Mouse (Mus musculus) urinary bladder, postnatal 10 days (tissue): ENCODE measurements around the gene Alyref.
"Not testable (repeated sequence)": the region's sequence is repeated elsewhere in the genome, so short reads cannot be mapped to it uniquely, and the experiment has no call there.

Source experiments
- DNase-seq: peaks from one replicate; pipeline ENCODE4 v3.0.0; 2022; ENCODE audit warnings: low spot score

Gene Alyref

DNA sequence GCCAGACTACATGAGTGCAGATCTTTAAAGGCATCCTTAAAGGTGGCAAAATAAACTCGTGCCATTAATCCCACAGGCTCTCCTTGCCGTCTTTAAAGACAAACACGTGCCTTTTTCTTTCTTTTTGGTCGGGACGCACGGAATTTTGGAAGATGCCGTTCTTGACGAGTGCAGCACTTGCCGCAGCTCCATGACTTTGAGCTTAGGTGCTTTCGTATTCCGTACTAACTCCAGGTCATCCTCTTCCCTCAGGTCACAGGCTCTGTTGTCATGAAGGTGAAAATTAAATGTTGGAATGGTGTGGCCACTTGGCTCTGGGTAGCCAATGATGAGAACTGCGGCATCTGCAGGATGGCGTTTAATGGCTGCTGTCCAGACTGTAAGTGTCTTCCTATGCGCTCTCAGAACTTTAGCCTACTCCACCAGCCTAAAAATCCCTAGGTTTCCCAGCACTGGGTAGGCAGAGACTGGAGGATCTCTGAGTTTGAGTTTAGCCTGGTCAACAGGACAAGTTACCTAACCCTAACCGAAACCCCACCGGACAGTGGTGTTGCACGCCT is 905 bp upstream of the Alyref start:
- DNase-seq: no peak

- no peak for DNase-seq
Observed at GRCm38 (mm10) chr11:120597240-120598235, 627 bp downstream of the Alyref start.

GRCm38 (mm10) chr11:120588531-120588930 is 9.6 kb downstream of the Alyref start:
- no peak for DNase-seq

DNA sequence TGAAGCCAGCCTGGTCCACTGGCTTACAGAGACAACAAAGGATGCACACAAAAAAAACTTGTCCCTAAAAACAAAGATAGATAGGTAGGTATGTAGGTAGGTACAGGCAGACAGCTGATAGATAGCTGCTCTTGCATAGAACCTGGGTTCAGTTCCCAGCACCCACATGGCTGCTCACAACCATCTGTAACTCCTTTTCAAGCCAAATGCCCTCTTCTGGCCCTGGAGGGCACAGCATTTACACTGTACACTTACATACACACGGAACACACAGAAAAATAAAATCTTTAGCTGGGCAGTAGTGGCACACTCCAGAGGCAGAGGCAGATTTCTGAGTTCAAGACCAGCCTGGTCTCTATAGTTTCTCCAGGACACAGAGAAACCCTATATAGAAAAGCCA is 14.2 kb downstream of the Alyref start:
- DNase-seq: no peak

GRCm38 (mm10) chr11:120582982-120583293 is 15.2 kb downstream of the Alyref start:
- DNase-seq: not testable (repeated sequence)

DNA sequence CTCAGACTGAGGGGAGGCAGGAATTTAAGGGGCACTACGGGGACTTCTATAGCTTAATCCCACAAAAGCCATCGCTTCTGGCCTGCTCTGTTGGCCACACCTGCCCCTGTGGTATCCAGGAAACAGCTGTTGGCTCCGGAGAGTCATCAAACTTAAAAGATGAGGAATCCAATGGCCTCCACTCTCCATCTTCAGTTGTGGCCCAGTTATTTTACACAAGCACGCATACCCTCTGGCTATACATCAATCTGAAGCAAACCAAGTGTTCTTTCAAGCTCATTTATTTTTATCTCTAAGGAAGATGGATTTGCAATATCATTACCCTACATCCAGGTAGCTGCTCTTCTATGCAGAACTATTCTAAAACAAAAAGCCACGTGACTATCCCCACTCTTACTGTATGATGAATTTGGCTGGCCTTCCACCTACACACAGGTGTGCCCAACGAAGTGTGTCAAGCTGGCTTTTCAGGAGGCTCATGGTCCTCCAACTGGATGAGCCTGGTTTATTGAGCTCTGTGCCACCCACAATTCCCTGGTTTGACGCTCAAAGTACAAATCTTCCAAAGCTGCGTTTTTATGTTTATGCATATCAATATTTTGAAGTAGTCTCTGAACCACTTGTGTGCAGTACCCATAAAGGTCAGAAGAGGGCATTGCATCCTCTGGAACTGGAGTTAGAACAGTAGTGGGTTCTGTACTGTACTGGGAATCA is 15.7 kb downstream of the Alyref start:
- DNase-seq: no peak

GRCm38 (mm10) chr11:120581490-120582267 is 16.5 kb downstream of the Alyref start, which contains the start of gene Arhgdia:
Gene Arhgdia, minus strand, starts transcription at chr11:120581624.
- peak; percentile 65 for DNase-seq

DNA sequence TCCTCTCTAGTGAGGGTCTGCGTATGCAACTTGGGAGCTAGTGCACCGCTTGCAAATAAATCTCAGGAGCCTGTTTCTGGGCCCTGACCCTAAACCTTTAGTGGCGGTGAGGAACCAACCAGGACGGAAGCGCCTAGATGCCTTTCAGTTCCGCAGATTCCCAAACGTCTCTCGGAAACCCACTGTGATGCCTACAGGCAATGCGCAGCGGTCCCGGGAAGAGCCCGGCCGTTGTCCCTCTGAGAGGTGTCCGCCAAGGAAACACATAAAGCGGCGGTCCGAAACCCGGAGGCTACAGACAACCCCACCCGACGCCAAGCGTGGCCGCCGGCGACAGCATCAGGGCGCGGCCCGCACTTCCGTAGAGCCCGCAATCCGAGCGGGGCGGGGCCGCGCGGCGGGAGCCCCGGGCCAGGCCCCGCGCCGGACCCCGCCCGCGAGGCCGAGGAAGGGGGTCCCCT is 17.3 kb downstream of the Alyref start:
- no peak for DNase-seq

GRCm38 (mm10) chr11:120580190-120580589 is 18.0 kb downstream of the Alyref start:
- no peak for DNase-seq

GRCm38 (mm10) chr11:120579316-120580107 is 18.7 kb downstream of the Alyref start:
- DNase-seq: no peak

- DNase-seq: no peak
Observed at GRCm38 (mm10) chr11:120578694-120579243, 19.4 kb downstream of the Alyref start.

- no peak for DNase-seq
Observed at GRCm38 (mm10) chr11:120578024-120578693, 20.0 kb downstream of the Alyref start.

- no peak for DNase-seq
Observed at GRCm38 (mm10) chr11:120577211-120578023, 20.7 kb downstream of the Alyref start.

DNA sequence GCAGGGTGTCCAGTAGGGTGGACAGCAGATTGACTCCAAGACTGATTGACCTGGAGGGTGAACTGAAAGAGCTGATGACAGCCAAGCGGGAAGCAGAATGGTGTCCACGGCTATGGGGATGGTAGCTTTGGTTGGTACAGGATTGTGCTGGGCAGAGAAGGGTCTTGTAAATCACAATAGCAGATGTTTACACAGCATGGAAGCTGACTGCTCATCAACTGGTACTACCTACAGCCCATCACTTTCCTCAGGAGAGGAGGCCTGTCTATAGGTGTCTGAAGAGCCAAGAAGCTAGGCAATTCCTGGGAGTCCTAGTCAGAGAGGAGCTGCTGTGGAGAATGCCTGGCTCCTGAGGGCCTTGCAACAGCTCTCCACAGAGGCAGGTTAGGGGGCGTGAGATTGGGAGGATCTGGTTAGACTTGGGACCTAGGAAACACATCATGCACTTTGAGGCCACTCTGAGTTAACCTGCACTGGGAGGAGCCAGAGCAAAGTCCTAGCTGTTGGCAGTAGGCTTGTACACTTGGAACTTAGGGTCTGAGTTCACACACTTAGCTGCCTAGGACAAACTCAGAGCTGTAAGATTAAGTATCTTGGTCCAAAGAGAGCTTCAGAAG is 21.7 kb downstream of the Alyref start:
- no peak for DNase-seq

DNA sequence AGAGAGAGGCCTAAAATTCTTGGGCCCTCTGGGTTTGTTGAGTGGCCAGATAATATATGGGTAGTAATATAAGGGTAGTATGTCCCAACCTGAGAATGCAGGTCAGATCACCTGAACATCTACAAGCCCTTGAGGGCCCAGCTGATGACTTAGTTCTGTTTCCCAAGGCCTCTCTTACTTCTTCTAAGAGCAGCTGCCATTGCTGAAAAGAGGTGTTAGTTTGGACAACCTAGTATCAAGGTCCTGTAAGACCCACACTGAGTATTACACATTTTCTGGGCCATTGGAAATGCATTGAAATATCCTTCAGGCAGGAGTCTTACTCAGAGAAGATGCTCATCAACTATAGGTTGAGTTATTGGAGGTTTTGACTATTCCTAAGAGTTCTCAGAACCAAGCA is 22.2 kb downstream of the Alyref start:
- no peak for DNase-seq

DNA sequence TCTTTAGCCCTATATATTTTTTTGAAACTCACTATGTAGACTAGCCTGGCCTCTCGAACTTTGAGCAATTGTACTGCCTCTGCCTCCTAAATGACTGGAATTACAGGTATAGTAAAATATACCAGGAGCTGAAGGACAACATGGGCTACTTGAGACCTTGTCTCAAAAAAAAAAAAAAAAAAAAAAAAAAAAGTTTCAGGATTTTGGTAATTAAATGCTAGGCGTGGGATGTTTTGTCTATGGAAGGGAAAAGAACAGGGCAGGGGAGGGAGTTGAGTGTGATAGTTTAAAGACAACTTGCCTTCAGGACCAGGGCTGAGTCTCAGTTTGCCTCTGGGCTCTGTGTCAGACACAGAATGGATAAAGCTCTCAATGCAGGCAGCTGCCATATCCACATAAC is 23.1 kb downstream of the Alyref start:
- no peak for DNase-seq

DNA sequence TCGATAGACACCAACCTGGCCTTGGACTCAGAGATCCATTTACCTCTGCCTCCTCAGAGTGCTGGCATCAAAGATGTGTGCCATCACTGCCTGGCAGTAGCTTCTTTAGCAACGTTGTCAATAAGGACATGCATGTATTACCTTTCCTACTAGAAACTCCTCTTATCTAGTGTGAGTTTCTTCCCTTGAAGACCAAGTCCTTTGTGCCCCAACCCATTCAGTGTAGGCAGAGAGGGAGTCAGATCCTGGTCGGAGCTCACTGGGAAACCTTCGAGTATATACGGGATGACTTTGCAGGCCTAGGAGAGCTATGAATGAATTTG is 23.9 kb downstream of the Alyref start:
- DNase-seq: no peak

- no peak for DNase-seq
Observed at GRCm38 (mm10) chr11:120573585-120574277, 24.4 kb downstream of the Alyref start.
